Mouse (Mus musculus): ENCODE measurements at regions not wholly inside any gene's neighbourhood (a gene's known extent, or its start where the extent isn't known, plus 50 kb on each side); places are given as distances from the start of the nearest gene placed in this dataset.
"Not testable (repeated sequence)": the region's sequence is repeated elsewhere in the genome, so short reads cannot be mapped to it uniquely, and the experiment has no call there.

- DNase-seq = peak; percentile 8
Observed at GRCm38 (mm10) chr13:79765437-79765838, 1117.7 kb upstream of the Arrdc3 start.

DNA sequence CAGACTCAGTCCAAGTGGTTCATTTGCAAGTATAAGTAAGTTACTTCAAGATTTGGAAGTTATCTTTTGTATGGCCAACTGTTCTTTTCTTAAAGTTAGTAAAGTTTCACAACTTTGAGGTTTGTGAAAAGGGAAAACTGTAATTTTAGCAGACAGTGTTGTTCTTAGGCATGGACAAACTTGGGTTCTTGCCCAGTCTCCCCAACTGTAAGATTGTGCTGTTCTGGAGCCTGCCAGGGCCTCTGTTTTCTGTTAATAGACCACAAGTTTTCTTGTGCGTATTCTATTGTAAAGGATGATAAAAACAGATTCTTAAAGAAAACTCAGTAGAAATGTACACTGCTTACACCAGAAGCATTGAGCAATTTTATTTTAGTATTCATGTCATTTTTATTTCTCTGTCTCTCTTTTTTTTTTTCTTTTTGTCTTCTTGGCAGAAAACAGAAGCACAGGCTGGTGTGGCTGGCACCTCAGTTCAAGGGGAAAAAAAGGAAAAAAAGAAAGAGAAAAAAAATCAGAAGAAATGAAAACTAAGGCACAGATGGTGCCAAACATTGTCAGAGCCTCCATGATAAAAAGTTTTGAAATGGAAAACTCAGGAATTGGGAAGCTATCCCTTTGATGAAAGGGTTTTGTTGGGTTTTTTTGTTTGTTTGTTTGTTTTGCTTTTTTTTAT is 1098.1 kb upstream of the Arrdc3 start:
- peak; percentile 60 for DNase-seq

- no peak for DNase-seq
Observed at GRCm38 (mm10) chr13:79801591-79801990, 1081.6 kb upstream of the Arrdc3 start.

DNA sequence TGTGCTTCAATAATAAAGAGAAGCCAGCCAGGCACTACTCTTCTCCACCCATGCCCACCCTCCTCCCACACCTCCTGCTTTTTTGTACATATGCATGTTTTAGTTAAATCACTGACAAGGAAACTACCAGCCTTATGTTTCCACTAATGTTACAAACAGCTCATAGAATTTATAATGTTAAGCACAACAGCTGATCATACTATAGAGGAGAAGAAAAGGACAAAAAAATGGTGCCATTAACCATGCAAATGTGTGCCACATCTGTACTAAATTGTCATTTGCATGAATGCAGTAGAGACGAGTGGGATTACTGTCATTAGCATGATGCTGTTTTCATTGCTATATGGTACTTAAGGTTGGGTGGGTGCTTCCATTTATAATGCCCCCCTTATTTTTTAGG is 1047.6 kb upstream of the Arrdc3 start:
- no peak for DNase-seq

- no peak for DNase-seq
Observed at GRCm38 (mm10) chr13:79844800-79845199, 1038.4 kb upstream of the Arrdc3 start.

GRCm38 (mm10) chr13:79867501-79867900 is 1015.7 kb upstream of the Arrdc3 start:
- DNase-seq = not testable (repeated sequence)

GRCm38 (mm10) chr13:79868481-79869225 is 1014.5 kb upstream of the Arrdc3 start:
- DNase-seq = no peak

- DNase-seq = no peak
Observed at GRCm38 (mm10) chr13:79880136-79880535, 1003.0 kb upstream of the Arrdc3 start.

DNA sequence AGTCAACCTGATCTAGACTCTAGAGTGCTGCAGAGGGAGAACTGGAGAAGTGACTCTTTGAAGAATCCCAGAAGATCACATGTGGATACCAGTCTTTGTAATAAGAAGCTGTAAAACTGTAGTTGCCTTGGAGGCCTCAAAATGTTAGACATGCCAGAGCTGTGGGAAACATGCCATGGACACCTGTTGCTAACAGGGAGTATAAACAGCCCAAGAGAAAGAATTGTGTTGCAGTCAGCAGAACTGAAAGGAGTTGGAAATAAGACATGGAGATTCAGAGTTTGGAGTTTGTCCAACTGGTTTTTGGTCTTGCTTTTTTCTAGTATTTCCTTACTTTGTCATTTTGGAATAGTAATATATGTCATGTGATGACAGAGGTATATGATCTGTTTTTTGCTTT is 997.2 kb upstream of the Arrdc3 start:
- DNase-seq = no peak

DNA sequence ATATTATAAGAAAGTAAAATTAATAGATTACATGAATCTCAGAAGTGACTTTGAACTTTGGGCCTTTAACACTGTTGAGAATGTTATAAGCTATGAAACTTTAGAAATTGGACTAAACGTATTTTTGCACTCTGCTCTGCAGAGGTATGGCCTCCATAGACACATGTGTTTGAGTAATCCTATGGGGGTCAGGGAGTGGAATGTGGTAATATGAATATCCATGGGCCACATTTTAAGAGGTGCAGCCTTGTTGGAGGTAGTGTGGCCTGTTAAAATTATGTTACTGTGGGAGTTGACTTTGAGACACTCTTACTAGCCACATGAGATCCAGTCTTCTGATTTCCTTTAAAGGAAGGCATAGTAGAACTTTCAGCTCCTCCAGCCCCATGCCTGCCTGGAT is 996.8 kb upstream of the Arrdc3 start:
- no peak for DNase-seq

Measured in right cerebral cortex, adult 18-20 months (tissue).